Mouse (Mus musculus): ENCODE data around the gene Hs6st1.

GRCm38 (mm10) chr1:36131154-36131553, 63.0 kb downstream of the Hs6st1 start:
- TF ChIP-seq POLR2A (IDR thresholded peaks at IDR 0.05; ENCODE audit: insufficient read length, low read depth) (no peak), REST (IDR thresholded peaks at IDR 0.05; ENCODE audit: insufficient read depth, insufficient read length) (no peak), POLR2AphosphoS2 (IDR thresholded peaks at IDR 0.05; ENCODE audit: insufficient read length, low read depth) (no peak), USF1 (IDR thresholded peaks at IDR 0.05; ENCODE audit: low read depth) (no peak), E2F4 (IDR thresholded peaks at IDR 0.05; ENCODE audit: insufficient read depth) (no peak)

Data from myocyte (in vitro differentiated cells).